Mouse (Mus musculus) heart, adult 2 months (tissue): ENCODE results near the gene Fto. TPM values are rescaled to one million over a fixed set of nuclear protein-coding genes. Genes with fewer than 3 reads are reported as not detected.

Experiments used
- DNase-seq, 2 experiments: peaks; one replicate each; pipeline ENCODE4 v3.0.0; 2021
- H3K27ac ChIP-seq: fragments of 200-600 bp; 2 replicates; pipeline ENCODE4 v1.8.1; 2022
- H3K27me3 ChIP-seq: fragments of 200-500 bp; 2 replicates; pipeline ENCODE4 v1.6.1; 2012; ENCODE audit warnings: mild to moderate bottlenecking, low read length, inconsistent platforms, mixed read lengths; ENCODE audit not compliant: control insufficient read depth, insufficient read depth
- H3K36me3 ChIP-seq: fragments of 200-500 bp; 2 replicates; pipeline ENCODE4 v1.6.1; 2012; ENCODE audit warnings: low read length, inconsistent platforms; ENCODE audit not compliant: control insufficient read depth, insufficient read depth
- H3K4me1 ChIP-seq: fragments of 200-500 bp; 2 replicates; pipeline ENCODE4 v1.6.1; 2011; ENCODE audit warnings: low read length; ENCODE audit not compliant: control insufficient read depth, insufficient read depth
- H3K4me3 ChIP-seq: fragments of 200-600 bp; 2 replicates; pipeline ENCODE4 v1.8.1; 2022
- H3K79me2 ChIP-seq: fragments of 200-500 bp; replicated peaks from 2 replicates; pipeline ENCODE4 v1.6.1; 2012; ENCODE audit warnings: mild to moderate bottlenecking, inconsistent platforms, low read length, moderate library complexity, mixed read lengths; ENCODE audit not compliant: control insufficient read depth, insufficient read depth
- H3K9ac ChIP-seq: fragments of 200-500 bp; 2 replicates; pipeline ENCODE4 v1.6.1; 2012; ENCODE audit warnings: low read depth, mild to moderate bottlenecking, control low read depth, inconsistent platforms, low read length, mixed read lengths
- CTCF ChIP-seq: fragments of 200-600 bp; IDR thresholded peaks from 2 replicates; pipeline ENCODE4 v1.8.1; 2022; ENCODE audit warnings: antibody characterized with exemption, mild to moderate bottlenecking, moderate library complexity
- EP300 ChIP-seq: fragments of 200-500 bp; IDR thresholded peaks from 2 replicates; pipeline ENCODE4 v1.6.1; 2011; ENCODE audit warnings: low read depth, low read length, control low read depth; ENCODE audit not compliant: insufficient read depth
- POLR2A ChIP-seq: fragments of 200-500 bp; IDR thresholded peaks from 2 replicates; pipeline ENCODE4 v1.6.1; 2011; ENCODE audit warnings: mild to moderate bottlenecking, low read depth, low read length, control low read depth; ENCODE audit not compliant: insufficient read depth
- WGBS: fragments of 180-500 bp; shearing (Covaris S2); methylation state at CpG from one replicate; pipeline ENCODE4 v1.1.7; 2018; 5-methylcytosine and 5-hydroxymethylcytosine counted together
- intact Hi-C: fragments of 180-260 bp; cut with DNase I; formaldehyde crosslinking; loops from one replicate; pipeline ENCODE4 v1.15.1; 2025
- polyA plus RNA-seq: library from polyadenylated mRNA; depleted of rRNA; stranded (reverse); fragments of >200 nt; gene quantifications from 2 replicates; pipeline ENCODE4 v1.2.3, GENCODE M21; 2012
- total RNA-seq, 2 experiments: library from RNA; stranded (reverse); gene quantifications; 2 replicates each; pipeline ENCODE4 v1.2.3; 2021

The Fto gene
- total and polyA plus RNA-seq, 3 experiments: 41.3 to 65.1 (median 57.6) TPM

DNA sequence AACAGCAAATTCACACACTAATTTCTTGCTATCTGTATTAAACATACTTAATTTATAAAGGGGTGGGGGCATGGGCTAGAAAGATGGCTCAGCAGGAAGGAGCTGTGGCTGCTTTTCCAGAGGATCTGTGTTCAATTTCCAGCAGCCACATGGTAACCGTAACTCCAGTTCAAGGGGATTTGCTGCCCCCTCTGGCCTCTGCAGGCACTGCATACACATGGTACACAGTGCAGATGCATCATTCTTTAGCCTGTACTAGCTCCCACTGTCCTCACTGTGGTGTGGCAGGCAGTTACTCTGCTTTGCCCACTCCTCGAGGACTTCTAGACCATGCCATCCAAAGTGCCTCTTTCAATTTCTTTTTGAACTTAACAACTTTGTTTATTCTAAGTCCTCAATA, 37.0 kb upstream of the Fto start:
- Histone ChIP-seq H3K4me3 (no peak overlapping the region), H3K79me2 (no peaks in the 10 kb centered on the region), H3K27me3 (no peaks in the 10 kb centered on the region), H3K36me3 (no peaks in the 10 kb centered on the region), H3K27ac (no peak overlapping the region), H3K9ac (no peak overlapping the region), H3K4me1 (no peaks in the 10 kb centered on the region)
- no peak for TF ChIP-seq EP300
- TF ChIP-seq POLR2A: no peak
- peak; percentile 37 for TF ChIP-seq CTCF
- intact Hi-C loops: no loop called here
- 94% methylated on average over 2 of the region's 2 CpGs for WGBS
- DNase-seq: no peak

DNA sequence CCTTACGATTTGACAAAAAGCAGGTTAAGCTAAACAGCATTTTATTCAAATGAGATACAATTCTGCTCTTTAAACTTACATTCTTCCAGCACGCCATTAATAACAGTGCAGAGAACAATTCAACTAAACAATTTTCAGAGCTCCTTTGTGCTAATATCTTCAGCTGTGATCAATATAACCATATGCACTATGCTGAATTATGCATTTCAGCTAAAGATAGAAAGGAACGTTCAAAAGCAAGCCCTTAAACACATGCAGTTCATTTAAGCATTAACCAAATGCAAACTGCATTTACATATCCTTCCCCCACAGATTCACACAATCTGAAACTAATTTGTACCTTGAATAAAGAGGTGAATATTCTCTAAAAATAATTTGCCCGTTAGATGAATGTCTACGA, 35.3 kb upstream of the Fto start:
- WGBS: 91% methylated on average over 5 of the region's 5 CpGs
- Histone ChIP-seq H3K4me1 (no peaks in the 10 kb centered on the region), H3K36me3 (no peaks in the 10 kb centered on the region), H3K27me3 (no peaks in the 10 kb centered on the region), H3K9ac (no peak overlapping the region), H3K27ac (no peak overlapping the region), H3K79me2 (no peaks in the 10 kb centered on the region), H3K4me3 (no peak overlapping the region)
- intact Hi-C loops: no loop called here
- no peak for DNase-seq
- TF ChIP-seq CTCF (no peak), POLR2A (no peak), EP300 (no peak)

DNA sequence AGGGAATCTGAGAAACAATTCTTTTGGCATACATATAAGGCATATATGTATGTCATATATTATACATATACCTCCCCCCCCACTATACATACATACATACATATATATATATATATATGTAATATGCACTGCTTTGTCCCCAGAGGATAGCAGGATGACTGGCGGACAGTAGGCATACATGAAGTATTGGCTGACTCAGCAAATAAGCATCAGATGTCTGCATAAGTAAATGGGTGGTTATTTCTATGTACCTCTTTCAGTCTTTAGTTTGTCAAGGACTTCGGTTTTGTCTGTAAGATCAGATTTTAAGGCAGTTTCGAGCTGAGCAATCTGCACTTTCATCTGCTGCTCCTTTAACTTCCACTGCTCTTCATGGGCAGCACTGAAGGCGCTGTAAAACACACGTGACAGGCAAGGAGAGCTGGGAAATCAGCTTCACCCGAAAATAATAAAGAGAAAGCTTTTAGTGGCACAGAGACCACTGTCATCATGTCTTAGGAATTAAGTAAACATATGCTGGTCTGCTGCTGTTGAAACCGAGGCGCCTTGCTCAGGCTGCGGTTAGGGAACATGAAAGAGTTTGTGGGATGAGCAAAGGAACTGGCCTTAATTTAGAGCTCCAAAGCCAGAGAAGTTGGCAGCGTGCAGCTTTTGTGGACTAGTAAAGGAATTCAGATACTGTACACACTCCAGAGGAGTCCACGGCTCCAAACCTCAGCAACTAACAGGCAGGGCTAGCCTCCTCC, 32.7 kb upstream of the Fto start:
- WGBS: 79% methylated on average over 11 of the region's 11 CpGs
- intact Hi-C loops: no loop called here
- no peaks in the 10 kb centered on the region for H3K27me3 ChIP-seq

DNA sequence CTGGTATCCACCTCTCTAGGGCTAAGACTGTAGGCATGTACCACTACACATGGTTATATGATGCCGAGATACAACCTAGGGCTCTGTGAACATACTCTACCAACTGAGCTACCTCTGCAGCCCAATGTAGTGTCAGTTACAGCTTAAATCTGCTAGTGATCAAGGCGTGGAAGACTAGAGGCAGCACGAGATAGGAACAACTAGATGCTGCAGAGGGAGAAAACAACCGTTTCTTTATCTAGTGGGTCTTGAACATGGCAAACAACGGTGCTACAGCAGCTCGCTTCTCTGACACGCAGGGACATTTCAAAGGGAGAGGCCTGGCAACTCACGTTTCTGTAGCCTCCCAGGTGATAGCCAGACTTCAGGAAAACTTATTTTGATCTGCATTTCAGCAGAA, 31.8 kb upstream of the Fto start:
- no peak overlapping the region for H3K4me3 ChIP-seq
- no peak for TF ChIP-seq CTCF
- no peak for TF ChIP-seq POLR2A
- no peak for TF ChIP-seq EP300
- no peak for DNase-seq
- intact Hi-C loops: no loop called here
- no peak overlapping the region for H3K27ac ChIP-seq
- H3K36me3 ChIP-seq: no peaks in the 10 kb centered on the region
- H3K27me3 ChIP-seq: no peaks in the 10 kb centered on the region
- WGBS: 88% methylated on average over 8 of the region's 8 CpGs
- H3K79me2 ChIP-seq: no peaks in the 10 kb centered on the region
- H3K9ac ChIP-seq: no peak overlapping the region
- H3K4me1 ChIP-seq: no peaks in the 10 kb centered on the region

More for the DNA sequence above, 32.7 kb upstream of the Fto start:
- H3K9ac ChIP-seq: no peak overlapping the region
- H3K36me3 ChIP-seq: no peaks in the 10 kb centered on the region
- H3K79me2 ChIP-seq: no peaks in the 10 kb centered on the region
- H3K27ac ChIP-seq: no peak overlapping the region
- H3K4me1 ChIP-seq: no peaks in the 10 kb centered on the region
- H3K4me3 ChIP-seq: no peak overlapping the region
- TF ChIP-seq POLR2A (no peak), EP300 (no peak), CTCF (no peak)
- peak; percentile 21 to 39 for DNase-seq

DNA sequence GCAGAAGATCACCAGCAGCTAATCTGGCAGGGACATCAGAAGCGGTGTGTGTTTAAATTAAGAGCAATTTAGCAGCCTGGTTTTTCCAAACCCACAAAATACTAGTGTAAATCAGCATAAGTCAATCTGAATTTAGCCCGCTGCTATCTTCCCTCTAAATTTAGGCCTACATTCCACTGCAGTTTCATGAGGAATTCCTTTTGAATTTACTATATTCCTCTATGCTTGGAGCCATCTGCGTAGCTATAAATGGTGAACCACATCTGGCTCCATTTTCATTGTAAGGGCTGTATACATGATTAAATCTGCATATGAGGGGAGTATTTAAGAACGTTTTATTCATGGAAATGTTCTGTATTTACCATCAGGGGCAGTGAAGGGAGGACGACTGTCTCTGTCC, 30.7 kb upstream of the Fto start:
- Histone ChIP-seq H3K4me3 (no peak overlapping the region), H3K79me2 (no peaks in the 10 kb centered on the region), H3K27me3 (no peaks in the 10 kb centered on the region), H3K36me3 (no peaks in the 10 kb centered on the region), H3K27ac (no peak overlapping the region), H3K9ac (no peak overlapping the region), H3K4me1 (no peaks in the 10 kb centered on the region; the same call in 1 of the 2 replicates)
- intact Hi-C loops: no loop called here
- TF ChIP-seq POLR2A (no peak), CTCF (no peak), EP300 (no peak)
- no peak for DNase-seq
- WGBS: 80% methylated on average over 5 of the region's 5 CpGs

DNA sequence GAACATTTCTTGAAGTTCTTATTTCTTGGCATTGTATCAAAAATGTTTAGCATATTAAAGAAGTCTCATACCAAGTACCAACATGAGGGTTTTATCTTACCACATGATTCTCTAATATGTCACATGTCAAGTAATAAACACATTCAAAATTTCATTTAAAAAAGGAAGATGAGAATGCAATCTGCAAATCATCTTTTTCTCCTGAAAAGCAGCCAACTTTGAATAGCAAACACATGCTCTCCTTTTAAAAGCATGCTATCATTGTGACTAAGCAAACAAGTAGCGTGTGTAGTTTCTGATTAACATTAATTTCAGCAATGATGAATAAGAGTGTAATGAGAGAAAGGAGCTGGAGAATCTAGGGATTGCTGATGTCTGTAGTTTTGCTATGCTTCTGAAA, 29.5 kb upstream of the Fto start:
- Histone ChIP-seq H3K27ac (no peak overlapping the region), H3K4me3 (no peak overlapping the region), H3K9ac (no peak overlapping the region), H3K27me3 (no peaks in the 10 kb centered on the region), H3K4me1 (no peaks in the 10 kb centered on the region; the same call in 1 of the 2 replicates), H3K36me3 (no peaks in the 10 kb centered on the region), H3K79me2 (no peaks in the 10 kb centered on the region)
- TF ChIP-seq EP300 (no peak), POLR2A (no peak), CTCF (no peak)
- WGBS: 81% methylated on average over 1 of the region's 1 CpGs
- intact Hi-C loops: no loop called here
- no peak for DNase-seq
